Mouse (Mus musculus): ENCODE results near the gene Ptgds.

Gene Ptgds

DNA sequence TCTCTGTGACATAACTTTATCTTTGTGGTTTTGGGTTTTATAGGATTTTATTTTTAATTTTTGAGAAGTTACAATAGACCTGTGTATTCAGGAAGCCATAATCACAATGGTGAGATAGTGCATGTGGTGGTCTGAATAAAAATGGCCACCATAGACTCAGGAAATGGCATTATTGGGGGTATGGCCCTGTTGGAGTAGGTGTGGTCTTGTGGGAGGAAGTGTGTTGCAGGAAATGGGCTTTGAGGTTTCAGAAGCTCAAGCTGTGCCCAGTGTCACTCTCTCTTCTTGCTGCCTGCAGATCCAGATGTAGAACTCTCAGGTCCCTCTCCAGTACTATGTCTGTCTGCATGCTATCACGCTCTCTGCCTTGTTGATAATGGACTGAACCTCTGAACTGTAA is 10.7 kb upstream of the Ptgds start:
- CTCF ChIA-PET = no interaction called here

- CTCF ChIA-PET = no interaction called here
Observed at GRCm38 (mm10) chr2:25479551-25480311, 9.9 kb upstream of the Ptgds start.

- CTCF ChIA-PET = no interaction called here
Observed at GRCm38 (mm10) chr2:25477967-25478675, 8.3 kb upstream of the Ptgds start.

GRCm38 (mm10) chr2:25477541-25477940 is 7.7 kb upstream of the Ptgds start:
- CTCF ChIA-PET = no interaction called here

DNA sequence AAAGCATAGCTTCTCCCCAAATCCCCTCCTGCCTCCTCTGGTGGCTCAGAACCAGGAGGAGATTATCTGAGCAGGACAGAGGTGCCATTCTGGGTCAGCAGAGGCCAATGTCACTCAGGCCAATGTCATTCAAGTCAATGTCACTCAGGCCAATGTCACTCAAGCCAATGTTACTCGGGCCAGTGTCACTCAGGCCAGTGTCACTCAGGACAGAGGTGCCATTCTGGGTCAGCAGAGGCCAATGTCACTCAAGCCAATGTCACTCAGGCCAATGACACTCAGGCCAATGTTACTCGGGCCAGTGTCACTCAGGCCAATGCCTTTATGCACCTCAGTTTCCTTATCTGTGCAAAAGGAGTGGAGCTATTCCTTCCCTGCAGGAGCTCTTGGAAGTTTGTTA is 2.7 kb upstream of the Ptgds start:
- CTCF ChIA-PET = interaction anchor here (0.7 kb wide), 1 partner anchor 16 kb away, joined by 3 read pairs; the partner anchor contains the start of gene Clic3

- CTCF ChIA-PET = interaction anchor here (0.7 kb wide), 1 partner anchor 46 kb away, joined by 3 read pairs; no protein-coding TSS in a partner anchor
Observed at GRCm38 (mm10) chr2:25468962-25469915, 607 bp downstream of the Ptgds start.

DNA sequence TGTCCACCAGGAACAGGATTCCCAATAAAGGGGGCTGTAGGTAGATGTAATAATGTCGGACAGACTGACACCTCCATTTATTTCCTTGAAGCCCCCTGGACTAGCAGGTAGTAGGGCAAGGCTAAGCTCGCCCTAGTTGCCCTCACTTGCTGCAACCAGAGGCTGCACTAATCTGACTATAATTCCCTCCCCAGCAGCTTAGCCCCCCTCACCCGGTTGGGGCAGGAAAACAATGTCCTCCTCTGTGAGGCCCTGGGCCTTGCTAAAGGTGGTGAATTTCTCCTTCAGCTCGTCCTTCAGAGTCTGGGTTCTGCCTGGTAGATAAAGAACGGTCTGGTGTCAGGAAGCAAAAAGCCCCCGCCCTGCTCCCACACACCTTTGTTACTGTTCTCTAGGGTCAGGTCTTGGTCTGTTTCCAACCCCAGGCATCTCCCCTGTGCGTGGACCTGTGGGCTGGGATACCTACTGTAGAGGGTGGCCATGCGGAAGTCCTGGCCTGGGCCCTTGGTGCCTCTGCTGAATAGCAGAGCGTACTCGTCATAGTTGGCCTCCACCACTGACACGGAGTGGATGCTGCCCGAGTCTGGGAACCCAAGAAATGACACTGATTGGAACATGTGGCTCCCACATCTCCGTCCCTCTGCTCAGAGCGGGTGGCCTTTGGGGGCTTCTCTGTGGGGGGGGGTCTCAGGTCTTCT is 2.1 kb downstream of the Ptgds start:
- CTCF ChIA-PET = no interaction called here

- CTCF ChIA-PET = interaction anchor here (0.6 to 1.4 kb wide), 2 partner anchors 9 to 41 kb away, joined by 3 to 4 read pairs; no protein-coding TSS in a partner anchor
Observed at GRCm38 (mm10) chr2:25465816-25466635, 3.8 kb downstream of the Ptgds start.

- CTCF ChIA-PET = no interaction called here
Observed at GRCm38 (mm10) chr2:25465256-25465655, 4.6 kb downstream of the Ptgds start.

GRCm38 (mm10) chr2:25463630-25464029 is 6.2 kb downstream of the Ptgds start:
- CTCF ChIA-PET = interaction anchor here (0.8 kb wide), 1 partner anchor 18 kb away, joined by 3 read pairs; no protein-coding TSS in a partner anchor

GRCm38 (mm10) chr2:25461407-25461806 is 8.4 kb downstream of the Ptgds start:
- CTCF ChIA-PET = no interaction called here

DNA sequence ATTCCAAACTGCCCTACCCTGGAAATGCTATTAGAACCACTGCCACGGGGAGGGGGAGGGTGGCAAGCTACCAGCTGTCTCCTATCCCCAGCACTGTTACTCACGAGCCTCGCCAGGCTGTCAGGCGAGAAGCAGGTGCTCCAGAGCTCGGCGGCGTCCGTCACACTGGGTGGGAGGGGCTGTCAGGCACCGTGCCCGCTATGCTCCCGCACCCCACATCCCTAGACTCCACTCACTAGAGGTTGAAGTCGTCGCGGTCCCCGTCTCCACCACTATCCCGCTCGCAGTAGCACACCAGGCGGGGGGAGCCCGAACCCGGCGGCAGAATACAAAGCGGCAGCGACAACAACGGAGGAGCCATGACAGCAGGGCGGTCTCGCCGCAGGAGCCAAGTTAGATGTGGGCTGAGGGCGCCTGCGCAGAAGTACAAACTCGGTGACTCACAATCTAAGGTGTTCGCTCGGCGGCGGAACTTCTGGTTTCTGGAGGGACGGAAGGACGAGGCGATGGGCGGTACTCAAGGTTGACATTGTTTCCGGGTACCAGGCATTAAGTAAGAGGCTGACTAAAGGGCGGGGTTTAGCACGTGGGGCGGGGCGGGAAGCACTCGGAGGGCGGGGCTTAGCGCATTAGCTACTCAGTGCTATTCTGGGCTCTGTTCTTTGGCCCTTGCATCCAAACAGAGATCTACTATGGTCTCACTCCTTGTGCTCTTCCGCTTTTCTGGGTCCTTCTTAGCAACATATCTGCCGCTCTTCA is 9.1 kb downstream of the Ptgds start, which contains the start of gene Paxx:
TSS of gene Paxx (minus strand) at position 544 of the 759 bp plus-strand sequence.
- CTCF ChIA-PET = no interaction called here

GRCm38 (mm10) chr2:25460135-25460534 is 9.7 kb downstream of the Ptgds start:
- CTCF ChIA-PET = no interaction called here

GRCm38 (mm10) chr2:25458911-25459310 is 10.9 kb downstream of the Ptgds start:
- CTCF ChIA-PET = no interaction called here

DNA sequence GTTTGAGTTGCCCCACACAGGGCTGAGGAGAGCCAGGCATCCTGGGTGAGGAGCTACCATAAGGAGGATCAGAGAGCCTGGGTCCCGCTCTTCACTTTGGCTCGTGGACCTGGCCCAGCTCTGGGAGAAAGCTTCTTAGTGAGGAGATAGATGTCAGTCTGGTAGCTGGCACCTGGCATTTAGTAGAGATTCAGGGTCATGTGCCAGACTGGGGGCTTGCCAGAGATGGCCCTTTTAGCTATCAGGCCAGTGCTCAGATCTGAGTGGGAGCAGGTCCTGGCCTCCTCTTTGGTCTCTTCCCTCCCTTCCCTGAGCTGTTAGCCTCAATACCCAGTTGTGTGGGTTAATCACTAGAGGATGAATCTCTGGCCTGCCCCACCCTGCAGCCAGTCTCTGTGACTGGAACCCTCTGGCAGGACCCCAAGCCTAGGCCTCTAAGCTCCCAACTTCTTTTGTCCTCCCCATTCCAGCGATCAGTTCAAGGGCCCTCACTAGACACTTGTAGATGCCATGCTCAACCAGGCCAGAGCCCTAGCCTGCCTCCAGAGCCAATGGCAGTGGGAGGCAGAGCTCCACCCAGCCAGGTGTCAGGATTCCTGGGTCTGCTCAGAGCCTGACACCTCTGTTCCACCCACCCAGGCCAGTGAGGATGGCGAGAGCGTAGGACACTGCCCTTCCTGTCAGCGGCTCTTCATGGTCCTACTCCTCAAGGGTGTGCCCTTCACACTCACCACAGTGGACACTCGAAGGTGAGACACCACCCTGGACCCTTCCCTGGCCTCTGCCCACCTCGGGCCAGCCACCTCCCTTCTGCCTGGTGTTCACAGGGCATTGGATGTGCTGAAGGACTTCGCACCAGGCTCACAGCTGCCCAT is 12.6 kb downstream of the Ptgds start:
- CTCF ChIA-PET = interaction anchor here (0.6 kb wide), 1 partner anchor 15 kb away, joined by 3 read pairs; no protein-coding TSS in a partner anchor

GRCm38 (mm10) chr2:25456205-25456953 is 13.5 kb downstream of the Ptgds start, which contains the start of gene Clic3:
Clic3 (plus strand) TSS chr2:25456838.
- CTCF ChIA-PET = interaction anchor here (0.6 kb wide), 1 partner anchor 16 kb away, joined by 3 read pairs; no protein-coding TSS in a partner anchor

- CTCF ChIA-PET = interaction anchor here (0.6 to 0.7 kb wide), 2 partner anchors 92 to 121 kb away, joined by 6 to 9 read pairs; partner anchors contain the start of gene Mamdc4
Observed at GRCm38 (mm10) chr2:25452951-25453350, 16.9 kb downstream of the Ptgds start.

Measured in spleen, embryonic (tissue).